Mouse (Mus musculus): ENCODE data around the gene Iqgap1.
"Not testable (repeated sequence)": the region's sequence is repeated elsewhere in the genome, so short reads cannot be mapped to it uniquely, and the experiment has no call there.

Iqgap1 gene

DNA sequence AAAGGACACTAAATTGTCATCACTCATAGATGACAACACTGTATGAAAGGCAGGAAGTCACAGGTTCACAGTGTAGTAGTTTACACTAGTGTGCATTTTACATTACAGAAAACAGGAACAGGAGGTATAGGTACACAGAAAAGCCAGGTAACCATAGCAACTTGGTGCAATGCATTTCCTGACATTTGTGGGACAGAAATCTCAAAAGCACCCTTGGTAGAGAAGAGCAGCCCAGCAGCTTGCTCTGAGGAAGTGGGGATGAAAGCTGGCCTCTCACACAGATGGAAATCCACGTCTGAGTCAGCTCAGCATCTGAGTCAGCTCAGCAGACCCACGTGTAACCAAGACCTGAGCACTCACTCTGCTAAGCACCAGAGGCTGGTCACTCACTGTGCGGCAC, 59.7 kb downstream of the Iqgap1 start:
- no peak for DNase-seq

DNA sequence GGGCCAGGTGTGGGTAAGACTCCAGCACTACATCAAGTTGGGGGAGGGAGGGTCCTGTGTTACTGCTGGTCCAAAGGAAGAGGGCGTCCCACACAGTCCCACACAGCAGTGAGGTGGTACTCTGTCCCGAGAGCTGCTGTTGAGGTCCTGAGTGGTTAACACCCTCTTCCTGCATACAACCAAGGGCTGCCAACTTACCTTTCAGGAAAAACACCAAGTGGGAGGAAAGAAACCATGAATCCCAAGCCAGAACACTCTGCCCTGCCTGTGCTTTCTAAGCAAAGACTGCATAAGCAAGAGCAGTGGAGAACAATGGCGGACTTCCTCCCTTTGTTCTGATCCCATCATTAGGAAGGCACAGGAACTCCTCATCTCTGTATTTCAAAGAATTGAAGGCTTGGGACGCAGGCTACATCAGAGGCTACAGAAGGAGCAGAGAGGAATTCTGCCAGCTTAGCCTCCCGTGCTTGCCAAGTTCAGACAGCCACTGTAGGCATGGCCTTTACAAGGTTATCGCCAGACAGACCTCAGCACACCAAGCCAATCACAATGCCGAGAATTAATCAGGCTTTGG, 61.8 kb downstream of the Iqgap1 start:
- peak; percentile 56 to 74 for DNase-seq

DNA sequence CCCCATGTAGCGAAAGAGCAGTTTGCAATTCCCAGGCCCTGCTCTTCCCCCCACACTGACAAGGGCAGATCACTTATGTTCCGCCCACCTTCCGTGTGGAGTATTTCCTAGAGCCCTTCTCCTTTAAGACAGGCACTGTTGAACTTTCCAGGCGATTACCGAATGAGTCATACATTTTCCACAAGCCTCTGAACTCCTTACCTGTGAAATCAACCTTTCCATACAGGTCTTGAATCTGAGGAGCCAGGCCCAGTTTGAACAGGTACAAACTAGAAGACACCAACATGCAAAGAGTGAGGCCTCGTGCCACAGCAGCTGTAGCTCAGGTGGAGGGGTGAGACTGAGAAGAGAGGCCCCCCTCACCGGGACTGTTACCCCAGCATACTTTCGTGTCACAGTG, 63.5 kb downstream of the Iqgap1 start:
- no peak for DNase-seq

DNA sequence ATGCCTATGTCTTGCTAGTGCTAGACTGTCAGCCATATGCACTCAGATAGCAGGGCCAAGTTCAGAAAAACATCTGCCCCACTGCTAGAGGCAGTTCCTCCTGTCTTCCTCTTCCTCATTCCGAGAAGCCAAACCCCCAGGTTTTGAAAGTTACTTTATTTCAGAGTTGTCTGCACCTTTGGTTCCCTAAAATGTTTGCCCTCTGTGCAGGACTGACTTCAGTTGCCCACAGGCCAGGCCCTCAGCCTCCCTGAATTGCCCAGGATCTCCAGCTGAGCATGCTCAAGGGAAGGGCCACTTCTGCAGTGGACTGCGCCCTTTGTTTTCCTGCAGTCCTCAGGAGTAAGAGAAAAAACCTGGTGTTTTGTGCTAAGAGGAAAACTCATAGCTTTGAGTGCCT, 71.7 kb downstream of the Iqgap1 start:
- peak; percentile 67 to 82 for DNase-seq

DNA sequence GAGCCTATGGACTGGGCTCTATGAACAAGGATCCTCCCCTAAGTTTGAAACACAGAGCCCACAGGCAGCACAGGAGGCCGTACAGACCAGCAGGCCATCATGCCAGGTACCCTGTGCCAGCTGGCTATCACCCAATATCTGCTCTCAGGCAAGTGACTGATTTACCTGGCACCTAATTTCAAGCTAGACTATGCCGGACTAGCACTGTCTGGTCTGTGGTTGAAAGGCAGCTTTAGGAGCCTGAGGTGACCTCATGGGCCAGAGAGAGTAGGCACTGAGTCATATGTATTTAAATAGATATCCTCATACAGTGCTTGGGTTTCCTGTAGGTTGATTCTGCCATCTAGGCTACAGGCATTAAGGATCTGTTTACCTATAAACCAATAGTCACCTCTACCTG, 72.2 kb downstream of the Iqgap1 start:
- peak; percentile 56 to 59 for DNase-seq

DNA sequence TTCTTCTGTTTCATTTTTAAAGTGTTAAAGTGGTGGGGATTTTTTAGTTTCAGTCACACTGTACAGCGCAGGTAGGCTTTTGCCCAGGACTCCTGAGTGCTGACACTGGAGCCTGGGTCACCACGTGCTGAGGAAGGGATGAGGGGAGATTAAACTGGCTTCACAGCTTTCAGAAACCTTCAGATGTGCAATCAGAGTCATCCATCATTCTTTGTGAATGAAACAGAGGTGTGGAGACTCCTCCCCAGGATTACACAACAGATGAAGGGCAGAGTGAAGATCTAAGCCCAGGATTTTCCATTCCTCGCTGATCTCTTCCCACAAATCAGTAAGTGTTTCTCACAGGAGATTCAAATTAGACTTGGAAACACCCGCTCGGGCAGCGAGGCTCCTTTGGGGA, 76.2 kb downstream of the Iqgap1 start:
- DNase-seq = no peak

DNA sequence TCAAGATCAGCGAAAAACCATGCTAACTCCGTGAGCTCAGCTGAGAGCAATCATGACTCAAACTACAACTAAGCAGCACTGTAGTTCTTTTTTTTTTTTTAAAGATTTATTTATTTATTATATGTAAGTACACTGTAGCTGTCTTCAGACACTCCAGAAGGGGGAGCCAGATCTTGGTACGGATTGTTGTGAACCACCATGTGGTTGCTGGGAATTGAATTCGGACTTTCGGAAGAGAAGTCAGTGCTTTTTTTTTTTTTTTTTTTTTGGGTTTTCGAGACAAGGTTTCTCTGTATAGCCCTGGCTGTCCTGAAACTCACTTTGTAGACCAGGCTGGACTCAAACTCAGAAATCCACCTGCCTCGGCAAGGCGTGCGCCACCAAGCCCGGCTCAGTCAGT, 76.7 kb downstream of the Iqgap1 start:
- not testable (repeated sequence) for DNase-seq

DNA sequence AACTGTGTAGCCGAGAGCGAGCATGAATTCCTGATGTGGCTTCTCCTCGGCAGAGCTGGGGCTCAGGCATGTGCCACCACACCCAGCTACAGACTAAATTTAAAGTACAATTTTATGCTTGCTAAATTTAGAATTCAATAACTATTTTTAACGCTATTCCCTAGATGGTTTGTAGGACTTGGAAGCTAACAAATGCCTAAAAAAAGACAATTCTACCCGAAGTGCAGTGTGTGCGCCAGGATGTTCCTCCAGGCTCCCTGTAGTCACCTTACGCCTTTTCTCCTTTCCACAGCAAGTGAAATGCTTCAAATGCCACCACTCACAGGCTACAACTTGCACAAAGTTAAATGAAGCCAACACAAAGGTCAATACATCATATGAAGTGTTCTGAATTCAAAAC, 78.4 kb downstream of the Iqgap1 start:
- DNase-seq = no peak

DNA sequence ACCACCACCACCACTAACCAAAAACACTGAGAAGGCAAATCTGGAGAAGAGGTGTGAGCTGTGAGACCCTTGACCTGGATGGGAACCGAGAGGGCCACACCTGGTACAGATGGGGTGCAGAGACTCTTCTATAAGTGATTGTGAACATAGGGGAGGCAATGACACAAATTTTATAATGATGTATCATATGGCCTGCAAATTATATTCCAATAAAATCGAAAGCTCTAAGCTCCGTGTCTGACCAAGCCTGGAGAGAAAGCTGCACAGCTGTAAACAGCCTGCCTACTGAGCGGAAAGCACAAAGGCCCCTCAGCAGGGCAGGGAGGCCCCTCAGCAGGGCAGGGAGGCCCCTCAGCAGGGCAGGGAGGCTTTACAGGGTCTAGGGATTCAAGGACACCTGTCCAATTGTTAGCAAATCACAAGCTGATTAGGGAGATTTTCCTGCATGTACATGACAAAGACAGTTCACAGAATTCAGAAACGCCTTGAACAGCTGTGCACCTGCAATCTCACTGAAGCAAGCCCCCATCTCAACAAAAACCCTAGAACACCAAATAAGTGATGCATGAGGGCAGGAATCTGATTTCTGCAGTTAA, 79.5 kb downstream of the Iqgap1 start:
- no peak for DNase-seq

DNA sequence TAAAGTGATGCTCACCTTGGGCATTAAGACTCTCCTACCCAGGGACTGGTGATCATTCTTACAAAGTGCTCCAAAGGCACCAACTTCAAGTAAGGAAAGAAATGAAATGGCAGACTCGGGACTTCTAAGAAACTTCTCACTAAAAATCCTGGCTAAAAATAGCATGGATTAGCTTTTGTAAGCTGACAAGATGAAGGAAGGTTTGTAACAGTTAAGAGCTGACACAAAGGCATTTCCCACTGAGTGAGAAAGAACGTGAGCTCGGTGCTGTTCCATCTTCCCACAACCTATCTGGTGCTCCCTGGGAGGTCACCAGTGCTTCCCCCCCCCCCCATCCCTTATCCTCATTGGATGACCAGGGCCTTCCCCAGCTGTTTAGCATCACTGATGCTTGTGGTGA, 80.0 kb downstream of the Iqgap1 start:
- DNase-seq = no peak

DNA sequence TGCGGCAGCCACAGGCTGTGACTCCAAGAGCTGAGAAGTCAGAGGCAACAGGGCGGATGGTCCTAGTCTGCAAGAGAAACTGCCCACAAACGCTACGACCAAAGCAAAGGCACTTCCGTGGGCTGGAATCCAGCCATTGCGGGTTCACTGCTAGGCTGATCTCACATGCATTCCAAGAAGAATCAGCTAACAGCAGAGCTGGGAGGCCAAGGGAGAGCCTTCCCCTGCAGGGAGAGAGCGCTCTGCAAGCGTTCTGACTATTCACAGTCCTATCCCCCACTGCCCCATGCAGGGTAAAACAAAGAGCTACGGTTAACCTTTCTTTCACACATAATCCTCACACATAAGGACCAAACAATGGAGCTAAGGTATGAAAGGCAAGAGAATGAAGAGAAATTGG, 80.5 kb downstream of the Iqgap1 start:
- peak; percentile 51 to 72 for DNase-seq

DNA sequence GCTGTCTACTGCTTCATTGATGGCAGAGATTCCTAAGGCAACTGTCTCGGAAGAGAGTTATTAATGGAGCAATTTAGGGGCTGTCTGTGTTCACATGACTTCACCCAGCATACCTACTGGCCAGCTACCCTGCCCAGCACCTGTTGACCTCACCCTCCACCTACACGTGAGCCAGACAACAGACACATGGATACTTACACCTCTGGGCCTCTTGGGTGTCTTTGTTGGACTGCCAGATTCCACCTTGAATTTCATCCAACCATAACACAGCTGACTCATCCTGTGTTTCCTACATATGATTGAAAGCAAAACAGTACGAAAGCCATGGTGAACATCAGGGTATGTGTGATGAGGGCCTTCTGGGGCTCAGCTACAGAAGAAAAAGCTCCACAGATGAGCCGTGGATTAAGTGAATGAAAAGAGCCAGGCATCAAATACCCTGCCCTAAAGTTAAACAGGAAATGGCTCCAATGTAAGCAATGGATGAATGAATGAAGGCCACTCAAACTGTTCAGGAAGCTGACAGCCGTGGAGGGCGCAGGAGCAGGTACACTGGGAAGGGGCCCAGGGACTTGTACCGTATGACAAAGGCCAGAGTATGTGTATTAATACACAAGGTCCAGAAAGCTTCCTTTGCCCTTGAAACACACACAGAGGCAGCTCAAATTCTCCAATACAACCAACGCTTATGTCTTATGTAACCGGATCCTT, 81.7 kb downstream of the Iqgap1 start:
- no peak for DNase-seq

DNA sequence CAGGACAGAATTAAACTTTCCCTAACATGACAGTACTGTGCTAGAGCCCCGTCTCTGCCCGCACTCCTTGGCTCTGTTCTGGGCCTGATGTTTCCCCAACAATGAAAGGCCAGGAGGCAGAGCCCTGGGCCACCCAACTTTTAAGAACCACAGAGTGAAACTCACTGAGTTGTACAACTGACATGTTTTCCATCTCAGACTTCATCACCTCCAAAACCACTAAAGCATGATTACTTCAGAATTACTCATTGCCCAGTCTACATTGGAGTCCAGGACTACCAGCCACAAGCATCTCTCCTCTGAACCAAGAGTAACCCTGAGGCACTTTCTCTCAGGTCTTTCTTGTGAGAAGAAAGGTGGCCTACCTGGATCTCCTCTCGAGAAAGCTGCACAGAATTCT, 83.1 kb downstream of the Iqgap1 start:
- no peak for DNase-seq

DNA sequence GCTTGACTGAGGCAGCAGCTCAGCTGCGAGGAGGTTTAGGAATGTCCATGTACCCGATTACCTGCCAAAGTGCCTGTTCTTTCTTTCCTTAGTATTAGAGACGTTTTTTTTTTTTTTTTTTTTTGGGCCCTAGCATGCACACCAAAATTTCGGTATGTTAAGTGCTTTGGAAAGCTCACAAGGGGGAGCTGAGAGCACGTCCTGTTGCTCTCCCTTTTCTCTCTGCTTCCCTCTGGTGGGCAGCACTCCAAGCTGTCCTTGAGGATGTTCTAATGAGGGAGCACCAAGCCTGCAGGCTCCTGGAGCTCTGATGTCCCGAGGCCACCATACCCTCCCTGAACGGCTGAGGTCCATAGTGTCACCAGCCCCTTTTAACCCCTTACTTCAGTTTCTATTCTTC, 84.8 kb downstream of the Iqgap1 start:
- peak; percentile 80 to 85 for DNase-seq

DNA sequence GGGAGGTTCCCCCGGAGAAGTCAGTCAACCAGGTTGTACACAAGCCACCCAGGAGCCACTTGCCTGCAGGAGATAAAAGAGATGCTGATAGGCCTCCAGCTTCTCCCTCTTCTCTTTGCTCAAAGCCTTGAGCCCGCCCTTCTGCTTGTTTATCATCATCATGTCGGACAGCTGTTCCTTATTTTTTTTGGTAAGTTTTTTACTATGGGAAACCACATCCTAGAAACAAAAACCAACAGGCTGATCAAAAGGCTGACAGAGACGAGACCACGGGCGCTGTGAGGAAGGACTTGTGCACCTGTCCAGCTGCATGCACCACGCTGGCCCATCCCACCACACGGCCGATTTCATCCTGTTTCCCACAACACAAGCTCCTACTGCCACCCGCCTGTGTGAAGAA, 89.6 kb downstream of the Iqgap1 start:
- DNase-seq = no peak

DNA sequence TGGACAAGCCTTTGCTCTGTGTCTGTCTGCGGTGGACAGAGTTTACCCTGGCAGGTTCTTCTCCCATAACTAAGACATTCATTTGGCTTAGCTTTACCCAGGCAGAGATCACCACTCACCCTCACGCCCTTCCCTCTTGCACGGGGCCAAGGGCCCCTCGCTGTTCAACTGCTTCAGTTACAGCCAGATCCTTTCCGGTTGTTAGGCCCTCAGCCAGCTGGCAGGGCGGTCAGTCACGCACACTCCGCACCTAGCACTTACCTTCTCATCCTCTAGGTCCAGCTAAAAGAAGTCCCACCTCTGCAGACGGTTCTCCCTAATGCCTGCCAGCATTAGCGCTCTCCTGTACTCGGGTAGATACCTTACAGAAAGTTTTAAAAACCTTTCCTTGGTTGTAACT, 92.8 kb downstream of the Iqgap1 start:
- DNase-seq = no peak

DNA sequence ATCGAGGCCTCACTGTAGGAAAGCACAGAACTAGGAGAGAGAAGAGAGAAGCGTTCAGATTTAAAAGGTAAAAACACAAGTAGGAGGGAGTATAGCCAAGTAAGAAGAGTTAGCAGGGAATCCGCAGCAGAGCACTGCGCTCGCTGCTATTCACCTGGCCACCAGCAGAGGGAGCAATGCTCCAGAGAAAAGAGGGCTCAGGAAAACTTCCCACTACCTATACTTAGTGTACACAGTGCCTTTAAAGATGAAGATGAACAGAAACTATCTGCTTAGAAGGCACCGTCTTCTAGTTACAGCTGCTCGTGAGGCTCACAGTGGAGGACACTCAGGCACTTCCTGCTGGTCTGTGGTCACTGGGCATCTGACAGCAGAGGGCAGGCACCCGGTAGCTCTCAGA, 96.1 kb downstream of the Iqgap1 start:
- DNase-seq = peak; percentile 58 to 78

DNA sequence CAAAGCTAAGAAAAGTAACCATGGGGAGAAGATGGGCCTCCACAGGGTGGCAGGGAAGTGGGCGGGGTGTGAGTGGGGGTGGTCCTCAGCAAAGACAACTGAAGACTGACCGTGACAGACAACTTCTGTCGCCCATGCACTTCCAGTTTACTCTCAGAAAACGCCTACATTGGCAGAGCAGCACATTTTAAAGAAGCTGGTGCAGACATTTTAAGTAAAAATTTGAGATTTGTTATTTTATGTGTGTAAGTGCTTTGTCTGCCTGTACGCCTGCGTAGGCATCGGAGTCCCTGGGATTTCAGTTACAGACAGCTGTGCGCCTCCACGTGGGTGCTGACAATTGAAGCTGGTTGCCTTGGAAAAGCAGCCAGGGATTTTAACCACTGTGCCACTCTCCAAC, 104.7 kb downstream of the Iqgap1 start:
- DNase-seq = no peak

DNA sequence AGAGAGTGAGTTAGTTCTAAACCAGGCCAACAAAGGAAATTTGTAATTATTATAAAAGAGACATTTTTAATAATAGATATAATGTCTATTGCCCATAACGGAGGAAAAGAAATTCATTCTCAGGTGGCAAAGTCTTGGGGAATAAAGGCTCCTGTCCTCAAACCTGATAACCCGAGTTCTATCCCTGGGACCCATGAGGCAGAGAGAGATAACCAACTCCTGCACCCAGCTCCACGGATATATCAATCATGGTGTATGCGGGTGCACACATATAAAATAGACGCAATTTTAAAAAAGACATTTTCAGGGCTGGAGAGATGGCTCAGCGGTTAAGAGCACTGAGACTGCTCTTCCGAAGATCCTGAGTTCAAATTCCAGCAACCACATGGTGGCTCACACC, 106.2 kb downstream of the Iqgap1 start:
- DNase-seq = no peak

DNA sequence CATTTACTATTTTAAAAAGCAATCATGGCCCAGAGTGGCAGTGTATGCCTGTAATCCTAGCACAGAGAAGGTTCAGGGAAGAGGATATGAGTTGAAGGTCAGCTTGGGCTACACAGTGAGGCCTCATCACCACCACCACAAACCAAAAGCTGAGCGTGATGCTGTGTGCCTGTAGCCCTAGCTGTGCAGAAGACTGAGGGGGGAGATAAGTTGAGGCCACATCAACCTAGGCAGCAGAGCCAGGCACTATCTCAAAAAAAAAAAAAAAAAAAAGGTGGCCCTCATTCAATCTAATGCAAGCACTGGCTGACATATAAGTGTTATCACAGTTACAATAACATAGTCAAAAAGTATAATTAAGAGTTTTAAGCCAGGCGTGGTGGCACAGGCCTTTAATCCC, 106.7 kb downstream of the Iqgap1 start:
- DNase-seq = no peak

DNA sequence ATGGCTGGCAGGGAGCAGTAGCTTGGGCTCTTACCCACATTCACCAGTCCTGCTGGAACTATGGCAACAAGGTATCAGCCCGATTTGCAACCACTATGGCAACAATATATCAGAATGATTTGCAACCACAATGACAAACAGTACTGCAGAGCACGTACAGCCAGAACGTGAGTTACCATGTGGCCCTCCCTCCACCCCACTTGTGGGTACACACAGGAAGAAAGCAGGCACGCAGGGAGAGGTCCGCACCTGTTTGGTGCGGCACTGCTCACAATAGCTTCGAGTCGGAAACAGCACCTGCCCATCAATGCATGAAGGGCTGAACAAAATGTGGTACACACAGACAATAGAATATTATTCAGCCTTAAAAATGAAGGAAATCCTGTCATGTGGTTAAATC, 107.3 kb downstream of the Iqgap1 start:
- DNase-seq = no peak

DNA sequence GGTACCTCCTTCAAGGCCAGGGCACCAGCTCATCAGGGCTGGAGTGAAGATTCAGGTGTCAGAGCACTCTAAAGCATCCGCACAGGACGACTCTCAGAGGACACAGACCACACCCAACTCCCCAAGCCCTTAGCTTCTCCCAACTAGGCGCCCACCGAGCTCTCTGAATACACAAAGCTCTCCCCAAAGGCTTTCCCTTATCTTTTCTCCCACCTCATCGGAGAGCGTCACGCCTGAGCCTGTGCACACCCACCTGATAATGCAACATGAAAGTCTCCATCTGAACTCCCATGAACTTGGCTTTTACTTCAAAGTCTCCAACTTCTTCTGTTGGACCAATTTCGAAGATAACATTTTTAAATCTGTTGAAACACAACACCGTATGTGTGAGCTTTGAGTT, 109.0 kb downstream of the Iqgap1 start:
- DNase-seq = no peak

DNA sequence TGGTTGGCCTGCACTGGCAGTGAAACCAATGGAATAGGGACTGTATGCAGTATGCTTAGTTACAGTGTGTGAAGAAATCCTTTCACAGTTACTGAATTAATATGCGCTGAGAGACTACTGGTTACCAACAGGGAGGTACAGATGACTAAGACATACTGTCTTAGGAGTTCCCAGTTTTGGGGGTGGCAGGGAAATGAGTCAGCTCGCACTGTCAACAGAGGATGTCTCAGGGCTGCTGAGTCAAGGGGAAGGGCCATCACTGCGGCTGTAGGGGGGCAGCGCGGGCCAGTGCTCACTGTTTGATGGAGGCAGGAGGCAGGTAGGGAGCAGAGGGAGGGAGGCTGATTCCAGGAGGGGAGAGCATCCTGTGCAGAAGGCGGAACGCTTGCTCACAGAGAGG, 110.5 kb downstream of the Iqgap1 start:
- DNase-seq = no peak

DNA sequence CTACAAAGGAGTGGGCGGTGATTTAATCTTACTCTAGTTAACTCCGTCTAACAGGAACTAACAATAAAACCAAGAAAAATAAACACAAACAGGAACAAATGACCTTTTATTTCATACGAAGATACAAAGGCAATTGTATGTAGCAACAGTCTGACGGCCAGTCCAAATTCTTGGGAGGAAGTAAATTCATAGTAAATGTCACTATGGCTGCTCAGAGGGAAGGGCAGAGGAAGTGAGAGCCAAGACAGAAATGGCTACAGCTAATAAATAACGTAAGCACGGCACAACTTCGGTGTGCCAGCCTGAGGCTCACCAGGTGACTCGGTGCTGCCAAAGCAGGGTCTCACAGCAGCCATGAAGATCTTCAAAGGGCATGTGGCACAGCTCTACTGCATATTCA, 114.3 kb downstream of the Iqgap1 start:
- no peak for DNase-seq

DNA sequence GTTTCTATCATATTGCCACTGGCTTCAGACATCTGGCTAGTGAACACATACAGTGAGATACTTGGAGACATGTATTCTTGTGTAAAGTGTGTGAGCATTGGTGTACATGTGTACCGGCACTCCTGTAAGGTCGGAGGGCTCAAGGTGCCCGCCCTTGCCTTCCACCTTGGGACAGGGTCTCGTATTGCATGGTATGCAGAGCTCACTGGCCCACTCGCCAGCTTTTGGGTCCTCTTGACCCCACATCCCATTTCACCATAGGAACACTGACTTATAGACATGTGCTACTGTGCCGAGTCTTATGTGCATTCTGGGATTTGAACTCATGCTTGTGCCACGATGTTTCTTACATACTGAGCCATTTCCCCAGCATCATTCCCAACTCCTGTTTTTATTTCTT, 115.4 kb downstream of the Iqgap1 start:
- DNase-seq = no peak
